Mouse (Mus musculus) myocyte (in vitro differentiated cells): ENCODE data around the gene Kremen1. TPM values are rescaled to one million over a fixed set of nuclear protein-coding genes. Genes with fewer than 3 reads are reported as not detected.

ENCODE experiments used
- H3K27me3 ChIP-seq: one replicate; pipeline ENCODE4 v1.6.1; 2011; ENCODE audit not compliant: control insufficient read depth, insufficient read depth, insufficient read length
- H3K36me3 ChIP-seq: one replicate; pipeline ENCODE4 v1.6.1; 2011; ENCODE audit not compliant: control insufficient read depth, insufficient read depth
- H3K4me2 ChIP-seq: one replicate; pipeline ENCODE4 v1.6.1; 2011; ENCODE audit warnings: low read depth, control low read depth
- H3K4me3 ChIP-seq: one replicate; pipeline ENCODE4 v1.5.1; 2011; ENCODE audit warnings: mild to moderate bottlenecking, control low read depth, moderate library complexity
- H3K79me2 ChIP-seq: one replicate; pipeline ENCODE4 v1.6.1; 2011; ENCODE audit not compliant: control insufficient read depth, insufficient read depth
- H3ac ChIP-seq: one replicate; pipeline ENCODE4 v1.6.1; 2011; ENCODE audit not compliant: control insufficient read depth, insufficient read length
- CEBPB ChIP-seq: IDR thresholded peaks from 2 replicates; pipeline ENCODE4 v1.6.1; 2011; ENCODE audit warnings: mild to moderate bottlenecking, moderate library complexity; ENCODE audit not compliant: poor library complexity, insufficient read depth, severe bottlenecking
- E2F4 ChIP-seq: IDR thresholded peaks from one replicate; pipeline ENCODE4 v1.6.1; 2011; ENCODE audit warnings: mild to moderate bottlenecking, control low read depth, moderate library complexity; ENCODE audit not compliant: insufficient read depth
- MAX ChIP-seq: IDR thresholded peaks from one replicate; pipeline ENCODE4 v1.6.1; 2011; ENCODE audit warnings: low read depth, mild to moderate bottlenecking, control low read depth
- MYOD1 ChIP-seq, 3 experiments: IDR thresholded peaks; one replicate each; pipeline ENCODE4 v1.6.1; 2011; ENCODE audit warnings: control low read depth in 2 of 3, low read depth in 2 of 3, mild to moderate bottlenecking in 2 of 3, moderate library complexity in 1 of 3; ENCODE audit not compliant: insufficient read length in 2 of 3, control insufficient read depth in 1 of 3
- MYOG ChIP-seq, 3 experiments: IDR thresholded peaks; one replicate each; pipeline ENCODE4 v1.6.1; 2011; ENCODE audit warnings: control low read depth in 2 of 3, low read depth in 2 of 3, mild to moderate bottlenecking in 2 of 3; ENCODE audit not compliant: insufficient read length in 2 of 3, control insufficient read depth in 1 of 3, insufficient read depth in 1 of 3
- POLR2A ChIP-seq: IDR thresholded peaks from one replicate; pipeline ENCODE4 v1.6.1; 2011; ENCODE audit warnings: low read depth, mild to moderate bottlenecking, control low read depth, moderate library complexity; ENCODE audit not compliant: insufficient read length
- POLR2AphosphoS2 ChIP-seq: IDR thresholded peaks from one replicate; pipeline ENCODE4 v1.6.1; 2011; ENCODE audit warnings: low read depth, control low read depth; ENCODE audit not compliant: insufficient read length
- REST ChIP-seq: IDR thresholded peaks from one replicate; pipeline ENCODE4 v1.6.1; 2011; ENCODE audit warnings: mild to moderate bottlenecking, control low read depth, moderate library complexity; ENCODE audit not compliant: insufficient read depth, insufficient read length
- SRF ChIP-seq: IDR thresholded peaks from one replicate; pipeline ENCODE4 v1.6.1; 2011; ENCODE audit warnings: low read depth; ENCODE audit not compliant: control insufficient read depth, insufficient read length
- TCF12 ChIP-seq: IDR thresholded peaks from one replicate; pipeline ENCODE4 v1.6.1; 2011; ENCODE audit warnings: mild to moderate bottlenecking, control low read depth; ENCODE audit not compliant: poor library complexity, insufficient read depth, severe bottlenecking
- TCF3 ChIP-seq: IDR thresholded peaks from one replicate; pipeline ENCODE4 v1.6.1; 2011; ENCODE audit warnings: low read depth, control low read depth; ENCODE audit not compliant: insufficient read length
- USF1 ChIP-seq: IDR thresholded peaks from one replicate; pipeline ENCODE4 v1.6.1; 2011; ENCODE audit warnings: low read depth, mild to moderate bottlenecking, control low read depth, moderate library complexity
- polyA plus RNA-seq: library from polyadenylated mRNA; unstranded; fragments of >200 nt; fragmentation: generic; extraction: Trizol; gene quantifications from one replicate; pipeline ENCODE4 v1.2.1, GENCODE M21; 2012; ENCODE audit warnings: missing spikeins

The Kremen1 gene
- polyA plus RNA-seq, 1 experiment, result 79.3 TPM

DNA sequence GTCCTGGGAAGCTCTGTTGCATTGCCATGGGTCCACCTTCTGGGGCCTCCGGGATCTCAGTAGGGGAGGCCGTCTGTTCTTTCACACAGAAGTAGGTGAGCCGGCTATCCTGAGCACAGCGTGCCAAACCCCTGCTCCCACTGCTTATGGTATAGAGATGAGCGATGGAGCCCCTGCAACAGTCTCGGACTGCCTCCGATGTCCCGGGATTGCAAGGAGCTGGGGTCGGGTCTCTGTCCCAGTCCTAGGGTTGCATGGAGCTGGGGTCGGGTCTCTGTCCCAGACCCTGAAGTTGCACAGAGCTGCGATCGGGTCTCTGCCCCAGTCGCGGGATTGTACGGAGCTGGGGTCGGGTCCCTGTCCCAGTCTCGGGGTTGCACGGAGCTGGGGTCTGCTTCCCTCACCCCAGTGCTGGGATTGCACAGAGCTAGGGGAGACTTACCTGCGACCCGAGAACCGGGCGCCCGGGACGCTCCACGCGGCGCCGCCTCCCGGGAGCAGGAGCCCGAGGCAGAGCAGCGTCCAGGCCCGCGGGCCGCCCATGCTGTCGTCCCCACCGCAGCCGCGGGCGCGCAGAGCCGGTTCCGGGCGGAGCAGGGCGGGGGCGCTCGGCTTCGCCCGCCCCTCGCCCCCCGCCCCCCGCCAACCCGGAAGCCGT is 109.5 kb downstream of the Kremen1 start, which contains the start of gene Emid1:
Gene Emid1, minus strand, starts transcription at position 578 of the 658 bp plus-strand sequence.
- Histone ChIP-seq H3K4me2 (no peak within 1 kb of the TSS), H3K79me2 (no peaks in the 10 kb centered on the region), H3K27me3 (peaks cover 22% of the 10 kb centered on the region), H3K36me3 (no peaks in the 10 kb centered on the region), H3K4me3 (no peak within 1 kb of the TSS), H3ac (no peak within 1 kb of the TSS)
- TF ChIP-seq MAX, result no peak
- TF ChIP-seq USF1, result no peak
- no peak for TF ChIP-seq POLR2AphosphoS2
- no peak for TF ChIP-seq CEBPB
- no peak for TF ChIP-seq POLR2A
- no peak for TF ChIP-seq SRF
- TF ChIP-seq MYOD1 (IDR thresholded peaks at IDR 0.05; ENCODE audit: control insufficient read depth in 1 of 3, insufficient read length in 2 of 3, low read depth in 2 of 3), result no peak
- TF ChIP-seq TCF12, result no peak
- TF ChIP-seq MYOG (IDR thresholded peaks at IDR 0.05; ENCODE audit: control insufficient read depth in 1 of 3, insufficient read depth in 1 of 3, insufficient read length in 2 of 3, low read depth in 2 of 3), result no peak
- no peak for TF ChIP-seq E2F4
- TF ChIP-seq TCF3, result no peak
- TF ChIP-seq REST, result no peak

DNA sequence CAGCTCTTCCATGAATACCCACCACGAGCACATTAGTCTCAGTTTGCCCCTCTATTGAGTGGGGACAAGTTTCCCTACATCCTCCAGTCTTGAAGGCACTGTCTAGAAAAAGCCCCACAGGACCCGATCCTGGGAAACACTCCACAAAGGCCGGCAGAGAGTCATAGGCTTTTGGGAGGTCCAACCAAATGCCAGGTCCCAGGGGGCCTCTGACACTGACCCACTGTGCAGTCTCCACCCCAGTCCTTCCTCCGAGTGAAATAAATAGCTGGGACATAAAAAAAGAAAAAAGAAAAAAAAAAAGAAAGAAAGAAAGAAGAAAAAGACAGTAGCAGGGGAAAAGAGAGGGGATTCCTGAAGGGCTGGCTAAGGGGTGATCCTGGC is 110.1 kb downstream of the Kremen1 start:
- Histone ChIP-seq H3K27me3 (peaks cover 22% of the 10 kb centered on the region), H3K4me3 (no peak overlapping the region), H3ac (no peak overlapping the region), H3K79me2 (no peaks in the 10 kb centered on the region), H3K36me3 (no peaks in the 10 kb centered on the region), H3K4me2 (no peak overlapping the region)
- no peak for TF ChIP-seq SRF
- TF ChIP-seq TCF12, result no peak
- no peak for TF ChIP-seq MYOG (IDR thresholded peaks at IDR 0.05; ENCODE audit: control insufficient read depth in 1 of 3, insufficient read depth in 1 of 3, insufficient read length in 2 of 3, low read depth in 2 of 3)
- TF ChIP-seq MYOD1 (IDR thresholded peaks at IDR 0.05; ENCODE audit: control insufficient read depth in 1 of 3, insufficient read length in 2 of 3, low read depth in 2 of 3), result no peak
- no peak for TF ChIP-seq REST
- no peak for TF ChIP-seq POLR2AphosphoS2
- no peak for TF ChIP-seq MAX
- no peak for TF ChIP-seq CEBPB
- no peak for TF ChIP-seq USF1
- TF ChIP-seq POLR2A, result no peak
- no peak for TF ChIP-seq TCF3
- TF ChIP-seq E2F4, result no peak

DNA sequence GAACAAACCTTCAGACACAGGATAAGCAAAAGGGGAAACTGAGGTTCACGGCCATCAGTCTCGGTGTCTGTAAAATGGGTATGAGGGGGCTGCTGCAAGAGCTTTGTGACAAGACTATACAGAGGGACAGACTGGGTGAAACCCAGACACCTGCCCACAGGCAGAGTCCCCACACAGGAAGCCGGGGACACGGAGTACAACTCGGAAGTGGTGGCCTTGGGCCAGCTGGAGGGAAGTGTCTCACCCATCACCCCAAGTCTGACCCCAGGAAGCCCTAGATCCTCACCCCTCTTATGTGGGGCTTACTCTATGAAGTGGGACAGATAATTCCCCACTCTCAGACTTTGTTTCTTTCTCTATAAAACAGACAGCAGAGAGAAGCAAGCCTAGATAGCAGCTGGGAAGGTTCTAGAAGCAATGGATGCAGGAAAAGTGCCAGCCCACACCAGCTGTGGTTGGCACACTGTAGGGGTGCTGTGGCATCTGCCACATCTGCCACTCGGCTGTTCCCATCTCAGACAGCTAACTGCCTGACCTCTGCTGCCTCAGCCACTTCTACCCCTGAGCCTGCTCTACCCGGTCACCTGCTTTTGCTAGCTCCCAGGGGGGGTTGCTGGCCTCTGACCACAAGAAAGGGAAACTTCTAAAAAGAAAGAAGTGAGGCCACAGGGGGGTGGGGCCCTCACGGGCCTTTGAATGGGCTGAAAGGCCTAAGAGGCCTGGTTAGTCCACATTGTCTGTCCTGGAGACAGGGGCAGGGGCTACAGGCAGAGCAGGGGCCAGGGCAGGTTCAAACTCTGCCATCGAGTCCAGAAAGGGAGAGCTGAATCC is 110.7 kb downstream of the Kremen1 start:
- Histone ChIP-seq H3K4me3 (no peak overlapping the region), H3K4me2 (no peak overlapping the region), H3K36me3 (no peaks in the 10 kb centered on the region)

DNA sequence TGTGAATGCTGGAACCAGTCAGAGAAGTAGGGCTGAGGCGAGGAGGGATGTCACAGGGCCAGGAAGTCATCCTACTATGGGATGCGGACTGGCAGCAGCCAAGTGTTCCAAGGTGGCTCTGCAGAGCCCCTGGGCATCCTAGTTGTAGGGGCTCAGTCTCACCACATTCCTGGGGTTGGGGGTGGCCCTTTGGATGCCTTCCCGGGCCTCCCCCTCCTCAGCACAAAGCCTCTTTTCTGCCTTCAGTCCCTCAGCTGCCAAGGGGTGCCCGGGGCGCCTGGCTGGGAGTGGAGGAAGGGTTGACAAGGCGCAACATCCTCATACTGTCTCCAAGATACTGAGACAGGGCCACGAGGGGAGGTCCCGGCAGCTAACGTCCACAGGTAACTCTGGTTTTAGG is 111.4 kb downstream of the Kremen1 start:
- H3K4me2 ChIP-seq, result no peak overlapping the region
- H3K79me2 ChIP-seq, result no peaks in the 10 kb centered on the region
- H3K36me3 ChIP-seq, result no peaks in the 10 kb centered on the region
- H3K27me3 ChIP-seq, result peaks cover 22% of the 10 kb centered on the region
- H3ac ChIP-seq, result no peak overlapping the region
- TF ChIP-seq POLR2AphosphoS2 (no peak), REST (no peak), MYOG (IDR thresholded peaks at IDR 0.05; ENCODE audit: control insufficient read depth in 1 of 3, insufficient read depth in 1 of 3, insufficient read length in 2 of 3, low read depth in 2 of 3) (no peak), POLR2A (no peak), MYOD1 (IDR thresholded peaks at IDR 0.05; ENCODE audit: control insufficient read depth in 1 of 3, insufficient read length in 2 of 3, low read depth in 2 of 3) (no peak), E2F4 (no peak)
- H3K4me3 ChIP-seq, result no peak overlapping the region

More for the DNA sequence above, 110.7 kb downstream of the Kremen1 start:
- H3K27me3 ChIP-seq, result peaks cover 22% of the 10 kb centered on the region
- no peak overlapping the region for H3ac ChIP-seq
- no peak for TF ChIP-seq USF1
- TF ChIP-seq MAX, result no peak
- TF ChIP-seq E2F4, result no peak
- peak in 2 of 3 experiments; percentile 50 to 57 for TF ChIP-seq MYOG (IDR thresholded peaks at IDR 0.05; ENCODE audit: control insufficient read depth in 1 of 3, insufficient read depth in 1 of 3, insufficient read length in 2 of 3, low read depth in 2 of 3)
- TF ChIP-seq TCF3, result peak; percentile 58
- no peak for TF ChIP-seq SRF
- no peak for TF ChIP-seq REST
- TF ChIP-seq CEBPB, result no peak
- TF ChIP-seq TCF12, result no peak
- TF ChIP-seq POLR2A, result no peak
- peak in 2 of 3 experiments; percentile 71 to 72 for TF ChIP-seq MYOD1 (IDR thresholded peaks at IDR 0.05; ENCODE audit: control insufficient read depth in 1 of 3, insufficient read length in 2 of 3, low read depth in 2 of 3)
- no peak for TF ChIP-seq POLR2AphosphoS2
- H3K79me2 ChIP-seq, result no peaks in the 10 kb centered on the region
